Mouse (Mus musculus) stomach, embryonic 15.5 days (tissue): ENCODE measurements around the gene Hist2h2be. TPM values are rescaled to one million over a fixed set of nuclear protein-coding genes. Genes with fewer than 3 reads are reported as not detected.
A peak's percentile ranks its signal among the peaks of the same experiment; 100 is the strongest.
"Not testable (repeated sequence)": the region's sequence is repeated elsewhere in the genome, so short reads cannot be mapped to it uniquely, and the experiment has no call there.

Source experiments
- ATAC-seq: fragments of 200-750 bp; cut with Nextera tagmentation; 2 replicates; pipeline ENCODE4 v1.8.0; 2017; ENCODE audit warnings: low read depth, moderate number of reproducible peaks, moderate TSS enrichment; ENCODE audit not compliant: insufficient read depth, low FRiP score
- H3K27ac ChIP-seq: fragments of 300-500 bp; sonication (generic); 2 replicates; pipeline ENCODE4 v1.5.1; 2015; ENCODE audit warnings: mild to moderate bottlenecking, inconsistent platforms
- H3K27me3 ChIP-seq: fragments of 300-500 bp; sonication (generic); replicated peaks from 2 replicates; pipeline ENCODE4 v1.6.1; 2015; ENCODE audit warnings: inconsistent platforms
- H3K36me3 ChIP-seq: fragments of 300-500 bp; sonication (generic); 2 replicates; pipeline ENCODE4 v1.6.1; 2015; ENCODE audit warnings: inconsistent platforms
- H3K4me1 ChIP-seq: fragments of 300-500 bp; sonication (generic); 2 replicates; pipeline ENCODE4 v1.6.1; 2015; ENCODE audit warnings: inconsistent platforms
- H3K4me2 ChIP-seq: fragments of 300-500 bp; sonication (generic); 2 replicates; pipeline ENCODE4 v1.6.1; 2015; ENCODE audit warnings: mild to moderate bottlenecking, inconsistent platforms
- H3K4me3 ChIP-seq: fragments of 300-500 bp; sonication (generic); replicated peaks from 2 replicates; pipeline ENCODE4 v1.5.1; 2015; ENCODE audit warnings: inconsistent platforms
- H3K9ac ChIP-seq: fragments of 300-500 bp; sonication (generic); 2 replicates; pipeline ENCODE4 v1.6.1; 2015; ENCODE audit warnings: inconsistent platforms
- H3K9me3 ChIP-seq: fragments of 300-500 bp; sonication (generic); 2 replicates; pipeline ENCODE4 v1.6.1; 2016; ENCODE audit warnings: inconsistent platforms
- WGBS: fragments of 180-500 bp; shearing (Covaris S2); methylation state at CpG from one replicate; pipeline ENCODE4 v1.1.7; 2015; 5-methylcytosine and 5-hydroxymethylcytosine counted together
- polyA plus RNA-seq: library from polyadenylated mRNA; unstranded; fragments of >200 nt; fragmentation: Nextera tagmentation; extraction: Ambion mirVana; gene quantifications from 2 replicates; pipeline ENCODE4 v1.2.1, GENCODE M21; 2015

Gene Hist2h2be
- polyA plus RNA-seq, 1 experiment from 2014 or later: 8.0 TPM

- Histone ChIP-seq H3K4me3 (peak within 1 kb of the TSS; percentile 52), H3K27ac (peak within 1 kb of the TSS; percentile 99), H3K4me1 (peaks cover 17% of the 10 kb centered on the region; the same call in 1 of the 2 replicates), H3K4me2 (peak within 1 kb of the TSS; percentile 57)
- 0% methylated on average over 35 of the region's 88 CpGs for WGBS
- not testable (repeated sequence) for H3K9ac ChIP-seq, H3K27me3 ChIP-seq, H3K9me3 ChIP-seq, H3K36me3 ChIP-seq
- peak; percentile 87 for ATAC-seq
Measured at GRCm38 (mm10) chr3:96245003-96245886, 24.3 kb downstream of the Hist2h2be start, which contains the start of gene Hist2h2aa1. Hist2h2aa1 (plus strand) TSS chr3:96245497.

- ATAC-seq, H3K36me3 ChIP-seq, H3K9ac ChIP-seq: not testable (repeated sequence)
Measured at GRCm38 (mm10) chr3:96246018-96246417, 25.1 kb downstream of the Hist2h2be start.

GRCm38 (mm10) chr3:96246427-96246856 lies 25.5 kb downstream of the Hist2h2be start, which contains the start of gene Hist2h3c1:
Hist2h3c1 (plus strand) TSS chr3:96246685.
- H3K27me3 ChIP-seq, H3K36me3 ChIP-seq, H3K9me3 ChIP-seq: not testable (repeated sequence)
- ATAC-seq: peak; percentile 91
- H3K4me2 ChIP-seq: peak within 1 kb of the TSS; percentile 51
- no CpG with 5 or more reads among the region's 47 CpGs for WGBS
- peak within 1 kb of the TSS; percentile 39; the same call in 1 of the 2 replicates for H3K9ac ChIP-seq
- H3K27ac ChIP-seq: peak within 1 kb of the TSS; percentile 73; the same call in 1 of the 2 replicates
- H3K4me1 ChIP-seq: peaks cover 22% of the 10 kb centered on the region; the same call in 1 of the 2 replicates
- peak within 1 kb of the TSS; percentile 44 for H3K4me3 ChIP-seq

More at GRCm38 (mm10) chr3:96246018-96246417, 25.1 kb downstream of the Hist2h2be start:
- 0% methylated on average over 12 of the region's 21 CpGs for WGBS
- peak overlapping the region; percentile 35; the same call in 1 of the 2 replicates for H3K4me3 ChIP-seq
- H3K9me3 ChIP-seq, H3K4me2 ChIP-seq, H3K27me3 ChIP-seq: not testable (repeated sequence)
- peaks cover 20% of the 10 kb centered on the region; the same call in 1 of the 2 replicates for H3K4me1 ChIP-seq
- peak overlapping the region; percentile 73; the same call in 1 of the 2 replicates for H3K27ac ChIP-seq

GRCm38 (mm10) chr3:96247356-96248140 lies 26.6 kb downstream of the Hist2h2be start:
- peak overlapping the region; percentile 44 for H3K4me3 ChIP-seq
- peaks cover 22% of the 10 kb centered on the region; the same call in 1 of the 2 replicates for H3K4me1 ChIP-seq
- peak overlapping the region; percentile 39; the same call in 1 of the 2 replicates for H3K9ac ChIP-seq
- H3K36me3 ChIP-seq: no peaks in the 10 kb centered on the region
- H3K27ac ChIP-seq: peak overlapping the region; percentile 72; the same call in 1 of the 2 replicates
- H3K9me3 ChIP-seq: no peaks in the 10 kb centered on the region
- no peak for ATAC-seq
- H3K4me2 ChIP-seq: peak overlapping the region; percentile 51
- WGBS: 3% methylated on average over 11 of the region's 11 CpGs
- no peaks in the 10 kb centered on the region for H3K27me3 ChIP-seq

GRCm38 (mm10) chr3:96248141-96249033 lies 27.5 kb downstream of the Hist2h2be start:
- no peak for ATAC-seq
- 34% methylated on average over 6 of the region's 6 CpGs for WGBS
- no peaks in the 10 kb centered on the region for H3K36me3 ChIP-seq
- H3K4me1 ChIP-seq: peaks cover 18% of the 10 kb centered on the region; the same call in 1 of the 2 replicates
- peak overlapping the region; percentile 51 for H3K4me2 ChIP-seq
- H3K27me3 ChIP-seq: no peaks in the 10 kb centered on the region
- peak overlapping the region; percentile 5; the same call in 1 of the 2 replicates for H3K27ac ChIP-seq
- peak overlapping the region; percentile 44 for H3K4me3 ChIP-seq
- H3K9ac ChIP-seq: no peak overlapping the region; the same call in 1 of the 2 replicates
- no peaks in the 10 kb centered on the region for H3K9me3 ChIP-seq

- Histone ChIP-seq H3K4me3 (no peak overlapping the region; the same call in 1 of the 2 replicates), H3K27me3 (no peaks in the 10 kb centered on the region), H3K4me2 (peak overlapping the region; percentile 51; the same call in 1 of the 2 replicates), H3K4me1 (peaks cover 14% of the 10 kb centered on the region; the same call in 1 of the 2 replicates), H3K9me3 (no peaks in the 10 kb centered on the region), H3K36me3 (no peaks in the 10 kb centered on the region), H3K27ac (no peak overlapping the region), H3K9ac (no peak overlapping the region)
- ATAC-seq: no peak
- WGBS: 38% methylated on average over 4 of the region's 4 CpGs
Measured at GRCm38 (mm10) chr3:96249034-96249345, 28.1 kb downstream of the Hist2h2be start.

GRCm38 (mm10) chr3:96250890-96251289 lies 30.0 kb downstream of the Hist2h2be start:
- Histone ChIP-seq H3K9ac (no peak overlapping the region), H3K4me1 (peaks cover 9% of the 10 kb centered on the region; the same call in 1 of the 2 replicates), H3K27me3 (no peaks in the 10 kb centered on the region), H3K9me3 (no peaks in the 10 kb centered on the region), H3K4me3 (no peak overlapping the region), H3K4me2 (no peak overlapping the region), H3K27ac (no peak overlapping the region), H3K36me3 (no peaks in the 10 kb centered on the region)
- 68% methylated on average over 3 of the region's 3 CpGs for WGBS
- ATAC-seq: no peak

GRCm38 (mm10) chr3:96251787-96252186 lies 30.9 kb downstream of the Hist2h2be start:
- ATAC-seq: no peak
- no peak overlapping the region for H3K27ac ChIP-seq
- no peaks in the 10 kb centered on the region for H3K36me3 ChIP-seq
- no peak overlapping the region for H3K4me2 ChIP-seq
- no peak overlapping the region for H3K4me3 ChIP-seq
- H3K9ac ChIP-seq: no peak overlapping the region
- H3K4me1 ChIP-seq: peaks cover 14% of the 10 kb centered on the region; the same call in 1 of the 2 replicates
- no peaks in the 10 kb centered on the region for H3K27me3 ChIP-seq
- WGBS: 88% methylated on average over 3 of the region's 3 CpGs
- no peaks in the 10 kb centered on the region for H3K9me3 ChIP-seq

GRCm38 (mm10) chr3:96254683-96255355 lies 33.9 kb downstream of the Hist2h2be start:
- Histone ChIP-seq H3K9ac (no peak overlapping the region), H3K27ac (no peak overlapping the region), H3K4me2 (no peak overlapping the region), H3K36me3 (no peaks in the 10 kb centered on the region), H3K4me1 (peaks cover 10% of the 10 kb centered on the region; the same call in 1 of the 2 replicates), H3K27me3 (no peaks in the 10 kb centered on the region), H3K4me3 (no peak overlapping the region), H3K9me3 (no peaks in the 10 kb centered on the region)
- peak; percentile 71; the same call in 1 of the 2 replicates for ATAC-seq
- 36% methylated on average over 10 of the region's 10 CpGs for WGBS

GRCm38 (mm10) chr3:96255926-96256593 lies 35.1 kb downstream of the Hist2h2be start:
- Histone ChIP-seq H3K4me1 (peaks cover 6% of the 10 kb centered on the region; the same call in 1 of the 2 replicates), H3K9me3 (no peaks in the 10 kb centered on the region), H3K4me3 (no peak overlapping the region), H3K27ac (peak overlapping the region; percentile 49; the same call in 1 of the 2 replicates), H3K27me3 (no peaks in the 10 kb centered on the region), H3K9ac (no peak overlapping the region), H3K4me2 (no peak overlapping the region), H3K36me3 (no peaks in the 10 kb centered on the region)
- WGBS: 52% methylated on average over 5 of the region's 5 CpGs
- ATAC-seq: no peak
